12 mouse cellular contexts compared by ENCODE assay signal in the genomic region with DNA sequence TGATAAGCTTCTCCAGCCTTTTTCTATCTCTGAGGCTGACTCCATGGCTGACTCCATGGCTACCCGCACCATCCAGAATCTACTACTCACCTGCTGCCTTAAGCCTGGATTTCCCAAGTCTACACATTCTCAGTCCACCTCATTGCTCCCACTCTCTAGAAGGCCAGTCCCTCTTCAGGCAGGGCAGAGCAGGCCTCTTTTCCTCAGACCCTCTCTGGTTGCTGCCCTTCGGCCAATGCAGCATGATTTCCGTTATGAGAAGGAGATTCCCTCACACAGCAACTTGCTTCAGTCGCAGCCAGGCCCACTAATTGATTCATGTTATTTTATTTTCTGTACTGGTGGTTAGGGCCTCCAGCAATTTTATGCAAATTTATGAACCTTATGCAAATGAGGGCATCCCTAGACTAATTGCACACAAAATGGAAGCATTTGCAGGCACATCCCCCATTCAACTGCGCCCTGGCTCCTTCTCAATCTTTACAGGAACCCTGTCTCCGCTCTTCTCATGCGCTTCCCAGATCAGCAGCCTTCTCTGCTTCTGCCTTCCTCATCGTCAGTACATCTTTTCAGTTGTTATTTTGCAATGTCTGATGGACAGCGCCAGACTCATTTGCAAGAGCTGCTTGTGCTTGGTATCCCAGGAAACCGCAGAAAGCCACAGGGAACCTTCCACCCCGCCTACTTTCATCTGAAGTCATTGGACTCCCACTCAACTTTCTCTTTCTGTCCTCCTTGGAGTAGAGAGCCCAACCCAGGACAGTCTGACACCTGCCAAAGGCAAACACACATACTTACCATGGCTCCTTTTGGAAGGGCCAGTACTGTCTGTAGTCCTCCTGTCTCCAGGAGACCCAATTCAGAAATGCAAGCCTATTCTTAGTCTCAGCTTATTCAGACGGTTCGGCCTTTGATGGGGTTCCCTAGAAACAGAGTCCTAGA.
DNase-seq lines count a peak whose midpoint lies in the region; ATAC-seq lines count a peak whose summit lies in the region.
"Had no signal": no experiment of that assay in that cellular context is flagged by ENCODE, and none has a peak within 500 bp of the region (broad histone marks: within the 10 kb centered on the region; RNA-seq: fewer than 3 reads in every experiment).

No protein-coding gene starts in this region.

- 60% methylated on average over 13 of the region's 13 CpGs for WGBS in neural tube, embryonic 12.5 days

- H3K4me2 ChIP-seq in neural tube, embryonic 12.5 days (replicated peaks), result no peak overlapping the region
- H3K4me2 ChIP-seq: heart, embryonic 12.5 days; kidney, embryonic 15.5 days had no signal

- no peaks in the 10 kb centered on the region for H3K36me3 ChIP-seq in neural tube, embryonic 12.5 days
- H3K36me3 ChIP-seq: heart, embryonic 12.5 days; kidney, embryonic 15.5 days had no signal

- no peak overlapping the region for H3K27ac ChIP-seq in neural tube, embryonic 12.5 days
- H3K27ac ChIP-seq: kidney, embryonic 15.5 days had no signal

- H3K27me3 ChIP-seq in neural tube, embryonic 12.5 days (replicated peaks), result no peaks in the 10 kb centered on the region
- H3K27me3 ChIP-seq: CH12.LX had no signal

- H3K9me3 ChIP-seq in neural tube, embryonic 12.5 days, result no peaks in the 10 kb centered on the region
- H3K9me3 ChIP-seq: heart, embryonic 12.5 days; kidney, embryonic 15.5 days had no signal

- no peak for DNase-seq in neural tube, embryonic 10.5 days (ENCODE audit: extremely low spot score, low spot score)
- peak; percentile 18 for DNase-seq in left cerebral cortex, postnatal 4 days
- DNase-seq in right cerebral cortex, postnatal 36 days (ENCODE audit: low spot score in 2 of 2), result peak; percentile 22 to 33
- DNase-seq in embryo, embryonic 9.5 days (ENCODE audit: extremely low spot score), result no peak
- no peak for DNase-seq in heart, postnatal 10 days
- DNase-seq in gastrocnemius, postnatal 25 days, result no peak
- DNase-seq: thymus, postnatal 4 days had no signal

- intact Hi-C loops in left cerebral cortex, postnatal 4 days (cut with DNase I), result loop anchor here (10.0 kb wide), 1 partner anchor 385 kb away; a partner anchor contains a TSS
- intact Hi-C loops in heart, postnatal 10 days (cut with DNase I), result loop anchor here (10.0 kb wide), 1 partner anchor 445 kb away; no protein-coding TSS in a partner anchor

- no peak overlapping the region for H3K9ac ChIP-seq in neural tube, embryonic 12.5 days
- H3K9ac ChIP-seq: heart, embryonic 12.5 days; kidney, embryonic 15.5 days had no signal

- H3K4me3 ChIP-seq in neural tube, embryonic 12.5 days, result no peak overlapping the region
- H3K4me3 ChIP-seq: heart, embryonic 12.5 days; kidney, embryonic 15.5 days had no signal

- no peaks in the 10 kb centered on the region; the same call in 1 of the 2 replicates for H3K4me1 ChIP-seq in neural tube, embryonic 12.5 days
- H3K4me1 ChIP-seq: heart, embryonic 12.5 days had no signal

- peak; percentile 66; the same call in 1 of the 2 replicates for ATAC-seq in neural tube, embryonic 12.5 days (ENCODE audit: low FRiP score, low read depth)
- ATAC-seq in granulocyte monocyte progenitor cell, adult 5-6 weeks (replicated peaks; ENCODE audit: poor library complexity, severe bottlenecking), result peak; percentile 73

Comparison
In these comparisons a context has a peak if more than half of its experiments do, and no peak if none do; other contexts are left out.
1. DNase-seq: peak in left cerebral cortex, postnatal 4 days (single experiment) and right cerebral cortex, postnatal 36 days (2 of 2); none in neural tube, embryonic 10.5 days (single experiment), embryo, embryonic 9.5 days (single experiment), heart, postnatal 10 days (0 of 2) and gastrocnemius, postnatal 25 days (single experiment).